Mouse (Mus musculus) bone marrow, adult 2 months (tissue): ENCODE results near the gene Mapk6.

ENCODE experiments used
- CTCF ChIP-seq: fragments of 200-500 bp; IDR thresholded peaks from 2 replicates; pipeline ENCODE4 v1.5.1; 2011; ENCODE audit warnings: low read length, control low read depth; ENCODE audit not compliant: control insufficient read depth, insufficient read depth
- POLR2A ChIP-seq: fragments of 200-500 bp; IDR thresholded peaks from 2 replicates; pipeline ENCODE4 v1.6.1; 2011; ENCODE audit warnings: low read depth, mild to moderate bottlenecking, control low read depth, low read length, borderline replicate concordance; ENCODE audit not compliant: control insufficient read depth

GRCm38 (mm10) chr9:75441691-75442131 lies 31.9 kb upstream of the Mapk6 start:
- TF ChIP-seq CTCF (no peak), POLR2A (no peak)
